Mouse (Mus musculus): Measurements from ENCODE around the gene Ift172. TPM values are rescaled to one million over a fixed set of nuclear protein-coding genes. Genes with fewer than 3 reads are reported as not detected.

Ift172 gene
- 34.6 and 35.1 TPM in 2 replicates for polyA plus RNA-seq (2015; fragmentation: Nextera tagmentation; extraction: Ambion mirVana)

GRCm38 (mm10) chr5:31290521-31291360 is at the start of gene Ift172:
TSS of gene Ift172 (minus strand) at chr5:31291116.
- H3K4me2 ChIP-seq (ENCODE audit: low read depth, low read length) = peak within 1 kb of the TSS; percentile 76
- no peaks in the 10 kb centered on the region for H3K27me3 ChIP-seq (ENCODE audit: control insufficient read depth, insufficient read depth, low read length)
- H3K9me3 ChIP-seq (replicated peaks; ENCODE audit: control insufficient read depth, low read length) = no peaks in the 10 kb centered on the region
- WGBS = 2% methylated on average over 45 of the region's 45 CpGs
- peak; percentile 97 for ATAC-seq (ENCODE audit: insufficient read depth, low FRiP score)
- H3K4me1 ChIP-seq (ENCODE audit: control insufficient read depth, insufficient read depth, low read length) = peaks cover 15% of the 10 kb centered on the region; the same call in 1 of the 2 replicates
- H3K36me3 ChIP-seq (ENCODE audit: control insufficient read depth, insufficient read depth, low read length) = no peaks in the 10 kb centered on the region
- peak within 1 kb of the TSS; percentile 87 for H3K27ac ChIP-seq (ENCODE audit: low read length)
- H3K4me3 ChIP-seq (replicated peaks; ENCODE audit: low read length) = peak within 1 kb of the TSS; percentile 68
- H3K9ac ChIP-seq (ENCODE audit: low read length) = peak within 1 kb of the TSS; percentile 74

- H3K4me3 ChIP-seq (replicated peaks; ENCODE audit: low read length) = no peak overlapping the region
- no peaks in the 10 kb centered on the region for H3K27me3 ChIP-seq (ENCODE audit: control insufficient read depth, insufficient read depth, low read length)
- H3K4me2 ChIP-seq (ENCODE audit: low read depth, low read length) = no peak overlapping the region
- no peak overlapping the region for H3K27ac ChIP-seq (ENCODE audit: low read length)
- no peaks in the 10 kb centered on the region for H3K9me3 ChIP-seq (replicated peaks; ENCODE audit: control insufficient read depth, low read length)
- 27% methylated on average over 7 of the region's 7 CpGs for WGBS
- no peaks in the 10 kb centered on the region for H3K36me3 ChIP-seq (ENCODE audit: control insufficient read depth, insufficient read depth, low read length)
- no peak overlapping the region for H3K9ac ChIP-seq (ENCODE audit: low read length)
- ATAC-seq (ENCODE audit: insufficient read depth, low FRiP score) = no peak
- no peaks in the 10 kb centered on the region for H3K4me1 ChIP-seq (ENCODE audit: control insufficient read depth, insufficient read depth, low read length)
Observed at GRCm38 (mm10) chr5:31328255-31328654, 37.3 kb upstream of the Ift172 start.

- ATAC-seq (ENCODE audit: insufficient read depth, low FRiP score) = no peak
- Histone ChIP-seq H3K9ac (ENCODE audit: low read length) (no peak overlapping the region), H3K4me3 (replicated peaks; ENCODE audit: low read length) (no peak overlapping the region), H3K36me3 (ENCODE audit: control insufficient read depth, insufficient read depth, low read length) (no peaks in the 10 kb centered on the region), H3K27ac (ENCODE audit: low read length) (no peak overlapping the region), H3K27me3 (ENCODE audit: control insufficient read depth, insufficient read depth, low read length) (no peaks in the 10 kb centered on the region), H3K4me2 (ENCODE audit: low read depth, low read length) (no peak overlapping the region), H3K4me1 (ENCODE audit: control insufficient read depth, insufficient read depth, low read length) (no peaks in the 10 kb centered on the region), H3K9me3 (replicated peaks; ENCODE audit: control insufficient read depth, low read length) (no peaks in the 10 kb centered on the region)
- 21% methylated on average over 5 of the region's 5 CpGs for WGBS
Observed at GRCm38 (mm10) chr5:31326850-31327249, 35.9 kb upstream of the Ift172 start.

- Histone ChIP-seq H3K4me2 (ENCODE audit: low read depth, low read length) (no peak overlapping the region), H3K4me1 (ENCODE audit: control insufficient read depth, insufficient read depth, low read length) (no peaks in the 10 kb centered on the region), H3K27ac (ENCODE audit: low read length) (no peak overlapping the region), H3K9ac (ENCODE audit: low read length) (no peak overlapping the region), H3K4me3 (replicated peaks; ENCODE audit: low read length) (no peak overlapping the region), H3K36me3 (ENCODE audit: control insufficient read depth, insufficient read depth, low read length) (no peaks in the 10 kb centered on the region), H3K27me3 (ENCODE audit: control insufficient read depth, insufficient read depth, low read length) (no peaks in the 10 kb centered on the region), H3K9me3 (replicated peaks; ENCODE audit: control insufficient read depth, low read length) (no peaks in the 10 kb centered on the region)
- no peak for ATAC-seq (ENCODE audit: insufficient read depth, low FRiP score)
- 63% methylated on average over 3 of the region's 3 CpGs for WGBS
Observed at GRCm38 (mm10) chr5:31324085-31324484, 33.2 kb upstream of the Ift172 start.

GRCm38 (mm10) chr5:31322776-31323175 is 31.9 kb upstream of the Ift172 start:
- no peak overlapping the region for H3K27ac ChIP-seq (ENCODE audit: low read length)
- no peak overlapping the region for H3K9ac ChIP-seq (ENCODE audit: low read length)
- no peaks in the 10 kb centered on the region for H3K27me3 ChIP-seq (ENCODE audit: control insufficient read depth, insufficient read depth, low read length)
- 77% methylated on average over 3 of the region's 3 CpGs for WGBS
- H3K4me1 ChIP-seq (ENCODE audit: control insufficient read depth, insufficient read depth, low read length) = no peaks in the 10 kb centered on the region
- ATAC-seq (ENCODE audit: insufficient read depth, low FRiP score) = no peak
- H3K9me3 ChIP-seq (replicated peaks; ENCODE audit: control insufficient read depth, low read length) = no peaks in the 10 kb centered on the region
- no peak overlapping the region for H3K4me2 ChIP-seq (ENCODE audit: low read depth, low read length)
- no peaks in the 10 kb centered on the region for H3K36me3 ChIP-seq (ENCODE audit: control insufficient read depth, insufficient read depth, low read length)
- no peak overlapping the region for H3K4me3 ChIP-seq (replicated peaks; ENCODE audit: low read length)

- Histone ChIP-seq H3K9me3 (replicated peaks; ENCODE audit: control insufficient read depth, low read length) (no peaks in the 10 kb centered on the region), H3K36me3 (ENCODE audit: control insufficient read depth, insufficient read depth, low read length) (no peaks in the 10 kb centered on the region), H3K9ac (ENCODE audit: low read length) (no peak overlapping the region), H3K4me2 (ENCODE audit: low read depth, low read length) (no peak overlapping the region), H3K4me3 (replicated peaks; ENCODE audit: low read length) (no peak overlapping the region), H3K27ac (ENCODE audit: low read length) (no peak overlapping the region), H3K27me3 (ENCODE audit: control insufficient read depth, insufficient read depth, low read length) (no peaks in the 10 kb centered on the region), H3K4me1 (ENCODE audit: control insufficient read depth, insufficient read depth, low read length) (no peaks in the 10 kb centered on the region)
- WGBS = 79% methylated on average over 8 of the region's 8 CpGs
- no peak for ATAC-seq (ENCODE audit: insufficient read depth, low FRiP score)
Observed at GRCm38 (mm10) chr5:31312806-31313205, 21.9 kb upstream of the Ift172 start.

- Histone ChIP-seq H3K27me3 (ENCODE audit: control insufficient read depth, insufficient read depth, low read length) (no peaks in the 10 kb centered on the region), H3K9me3 (replicated peaks; ENCODE audit: control insufficient read depth, low read length) (no peaks in the 10 kb centered on the region), H3K4me2 (ENCODE audit: low read depth, low read length) (no peak overlapping the region), H3K36me3 (ENCODE audit: control insufficient read depth, insufficient read depth, low read length) (no peaks in the 10 kb centered on the region), H3K27ac (ENCODE audit: low read length) (no peak overlapping the region), H3K4me3 (replicated peaks; ENCODE audit: low read length) (no peak overlapping the region), H3K4me1 (ENCODE audit: control insufficient read depth, insufficient read depth, low read length) (no peaks in the 10 kb centered on the region), H3K9ac (ENCODE audit: low read length) (no peak overlapping the region)
- WGBS = 82% methylated on average over 6 of the region's 6 CpGs
- ATAC-seq (ENCODE audit: insufficient read depth, low FRiP score) = no peak
Observed at GRCm38 (mm10) chr5:31303093-31303492, 12.2 kb upstream of the Ift172 start.

- no peaks in the 10 kb centered on the region for H3K27me3 ChIP-seq (ENCODE audit: control insufficient read depth, insufficient read depth, low read length)
- no peak overlapping the region for H3K4me2 ChIP-seq (ENCODE audit: low read depth, low read length)
- ATAC-seq (ENCODE audit: insufficient read depth, low FRiP score) = no peak
- H3K9ac ChIP-seq (ENCODE audit: low read length) = no peak overlapping the region
- H3K36me3 ChIP-seq (ENCODE audit: control insufficient read depth, insufficient read depth, low read length) = no peaks in the 10 kb centered on the region
- 75% methylated on average over 7 of the region's 8 CpGs for WGBS
- H3K4me3 ChIP-seq (replicated peaks; ENCODE audit: low read length) = no peak overlapping the region
- H3K4me1 ChIP-seq (ENCODE audit: control insufficient read depth, insufficient read depth, low read length) = no peaks in the 10 kb centered on the region
- no peak overlapping the region for H3K27ac ChIP-seq (ENCODE audit: low read length)
- no peaks in the 10 kb centered on the region for H3K9me3 ChIP-seq (replicated peaks; ENCODE audit: control insufficient read depth, low read length)
Observed at GRCm38 (mm10) chr5:31301866-31302265, 10.9 kb upstream of the Ift172 start.

- no peaks in the 10 kb centered on the region for H3K36me3 ChIP-seq (ENCODE audit: control insufficient read depth, insufficient read depth, low read length)
- ATAC-seq (ENCODE audit: insufficient read depth, low FRiP score) = no peak
- no peak overlapping the region for H3K27ac ChIP-seq (ENCODE audit: low read length)
- H3K4me2 ChIP-seq (ENCODE audit: low read depth, low read length) = no peak overlapping the region
- H3K9ac ChIP-seq (ENCODE audit: low read length) = no peak overlapping the region
- no peak overlapping the region for H3K4me3 ChIP-seq (replicated peaks; ENCODE audit: low read length)
- WGBS = 52% methylated on average over 2 of the region's 2 CpGs
- H3K9me3 ChIP-seq (replicated peaks; ENCODE audit: control insufficient read depth, low read length) = no peaks in the 10 kb centered on the region
- H3K4me1 ChIP-seq (ENCODE audit: control insufficient read depth, insufficient read depth, low read length) = peaks cover 10% of the 10 kb centered on the region; the same call in 1 of the 2 replicates
- H3K27me3 ChIP-seq (ENCODE audit: control insufficient read depth, insufficient read depth, low read length) = no peaks in the 10 kb centered on the region
Observed at GRCm38 (mm10) chr5:31298486-31298885, 7.6 kb upstream of the Ift172 start.
